Mouse (Mus musculus): ENCODE measurements around the gene Ssbp3.

GRCm38 (mm10) chr4:106913411-106914049 lies 3.0 kb downstream of the Ssbp3 start:
- TF ChIP-seq CTCF (IDR thresholded peaks at IDR 0.05; ENCODE audit: insufficient read depth, low read length) (no peak), POLR2A (IDR thresholded peaks at IDR 0.05; ENCODE audit: borderline replicate concordance, extremely low read depth, low read depth, low read length) (no peak)

All from lung, adult 2 months (tissue).